Mouse (Mus musculus) monocyte, adult 5-6 weeks (primary cell): ENCODE measurements around the gene Sp7. TPM values are rescaled to one million over a fixed set of nuclear protein-coding genes. Genes with fewer than 3 reads are reported as not detected.

Experiments used
- ATAC-seq: fragments of 153-309, 156-312 bp; replicated peaks from 2 replicates; pipeline ENCODE4 v1.8.0; 2017; ENCODE audit warnings: mild to moderate bottlenecking; ENCODE audit not compliant: low TSS enrichment, insufficient number of reproducible peaks, severe bottlenecking, poor library complexity, low FRiP score
- total RNA-seq: library from RNA; stranded (forward); fragments of 200-1000, 200-491, 200-594 nt; gene quantifications from 3 replicates; pipeline ENCODE4 v1.2.3, GENCODE M21; 2017

The Sp7 gene
- not detected in 3 replicates for total RNA-seq

DNA sequence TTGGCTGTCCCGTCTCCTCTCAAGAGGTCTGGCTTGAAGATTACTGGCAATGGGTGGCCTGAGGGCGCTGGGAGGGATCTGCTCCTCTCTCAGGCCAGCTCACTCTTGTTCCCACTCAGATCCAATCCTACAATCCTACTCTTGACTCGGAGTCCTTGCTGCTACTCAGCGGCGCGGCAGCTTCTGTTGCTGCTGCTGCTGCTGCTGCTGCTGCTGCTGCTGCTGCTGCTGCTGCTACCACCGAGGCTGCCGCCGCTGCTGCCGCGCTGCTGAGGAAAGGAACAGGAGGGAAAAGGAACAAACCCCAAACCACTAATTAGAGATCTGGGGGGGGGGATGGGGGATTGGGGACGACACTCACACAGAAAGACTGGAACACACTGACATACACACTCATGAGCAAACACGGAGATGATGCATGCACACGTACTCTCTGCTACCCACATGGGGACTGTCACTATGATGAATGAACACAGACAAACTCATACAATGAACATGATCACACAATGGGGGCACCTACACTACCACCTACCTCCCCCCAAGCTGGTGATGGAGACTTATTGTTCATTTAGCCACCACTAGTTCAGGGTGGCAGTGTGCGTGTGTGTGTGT lies at the start of gene Sp7:
Gene Sp7, minus strand, starts transcription at position 450 of the 612 bp plus-strand sequence.
- ATAC-seq: no peak

GRCm38 (mm10) chr15:102413687-102414086 lies 46.7 kb upstream of the Sp7 start:
- no peak for ATAC-seq

DNA sequence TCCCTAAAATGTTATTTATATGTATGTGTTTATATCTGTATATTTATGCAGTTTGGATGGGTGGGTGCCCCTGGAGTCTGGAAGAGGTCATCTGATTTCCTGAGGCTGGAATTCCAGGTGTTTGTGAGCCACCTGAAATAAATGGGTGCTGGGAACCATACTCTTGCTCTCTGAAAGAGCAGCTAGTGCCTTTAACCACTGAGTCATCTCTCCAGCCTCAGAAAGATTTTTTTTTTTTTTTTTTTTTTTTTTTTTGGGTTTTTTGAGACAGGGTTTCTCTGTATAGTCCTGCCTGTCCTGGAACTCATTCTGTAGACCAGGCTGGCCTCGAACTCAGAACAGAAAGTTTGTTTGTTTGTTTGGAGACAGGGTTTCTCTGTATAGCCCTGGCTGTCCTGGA lies 44.1 kb upstream of the Sp7 start:
- ATAC-seq: no peak

DNA sequence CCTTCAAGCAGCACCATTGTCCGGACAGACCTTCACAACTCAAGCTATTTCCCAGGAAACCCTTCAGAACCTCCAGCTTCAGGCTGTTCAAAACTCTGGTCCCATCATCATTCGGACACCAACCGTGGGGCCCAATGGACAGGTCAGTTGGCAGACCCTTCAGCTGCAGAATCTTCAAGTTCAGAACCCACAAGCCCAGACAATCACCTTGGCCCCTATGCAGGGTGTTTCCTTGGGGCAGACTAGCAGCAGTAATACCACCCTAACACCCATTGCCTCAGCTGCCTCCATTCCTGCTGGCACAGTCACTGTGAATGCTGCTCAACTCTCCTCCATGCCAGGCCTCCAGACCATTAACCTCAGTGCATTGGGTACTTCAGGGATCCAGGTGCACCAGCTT lies 42.3 kb upstream of the Sp7 start:
- ATAC-seq: no peak

DNA sequence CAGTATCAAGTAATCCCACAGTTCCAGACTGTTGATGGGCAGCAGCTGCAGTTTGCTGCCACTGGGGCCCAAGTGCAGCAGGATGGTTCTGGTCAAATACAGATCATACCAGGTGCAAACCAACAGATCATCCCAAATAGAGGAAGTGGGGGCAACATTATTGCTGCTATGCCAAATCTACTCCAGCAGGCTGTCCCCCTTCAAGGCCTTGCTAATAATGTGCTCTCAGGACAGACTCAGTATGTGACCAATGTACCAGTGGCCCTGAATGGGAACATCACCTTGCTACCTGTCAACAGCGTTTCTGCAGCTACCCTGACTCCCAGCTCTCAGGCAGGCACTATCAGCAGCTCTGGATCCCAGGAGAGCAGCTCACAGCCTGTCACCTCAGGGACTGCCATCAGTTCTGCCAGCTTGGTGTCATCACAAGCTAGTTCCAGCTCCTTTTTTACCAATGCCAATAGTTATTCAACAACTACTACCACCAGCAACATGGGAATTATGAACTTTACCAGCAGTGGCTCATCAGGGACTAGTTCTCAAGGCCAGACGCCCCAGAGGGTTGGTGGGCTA lies 41.7 kb upstream of the Sp7 start:
- no peak for ATAC-seq

DNA sequence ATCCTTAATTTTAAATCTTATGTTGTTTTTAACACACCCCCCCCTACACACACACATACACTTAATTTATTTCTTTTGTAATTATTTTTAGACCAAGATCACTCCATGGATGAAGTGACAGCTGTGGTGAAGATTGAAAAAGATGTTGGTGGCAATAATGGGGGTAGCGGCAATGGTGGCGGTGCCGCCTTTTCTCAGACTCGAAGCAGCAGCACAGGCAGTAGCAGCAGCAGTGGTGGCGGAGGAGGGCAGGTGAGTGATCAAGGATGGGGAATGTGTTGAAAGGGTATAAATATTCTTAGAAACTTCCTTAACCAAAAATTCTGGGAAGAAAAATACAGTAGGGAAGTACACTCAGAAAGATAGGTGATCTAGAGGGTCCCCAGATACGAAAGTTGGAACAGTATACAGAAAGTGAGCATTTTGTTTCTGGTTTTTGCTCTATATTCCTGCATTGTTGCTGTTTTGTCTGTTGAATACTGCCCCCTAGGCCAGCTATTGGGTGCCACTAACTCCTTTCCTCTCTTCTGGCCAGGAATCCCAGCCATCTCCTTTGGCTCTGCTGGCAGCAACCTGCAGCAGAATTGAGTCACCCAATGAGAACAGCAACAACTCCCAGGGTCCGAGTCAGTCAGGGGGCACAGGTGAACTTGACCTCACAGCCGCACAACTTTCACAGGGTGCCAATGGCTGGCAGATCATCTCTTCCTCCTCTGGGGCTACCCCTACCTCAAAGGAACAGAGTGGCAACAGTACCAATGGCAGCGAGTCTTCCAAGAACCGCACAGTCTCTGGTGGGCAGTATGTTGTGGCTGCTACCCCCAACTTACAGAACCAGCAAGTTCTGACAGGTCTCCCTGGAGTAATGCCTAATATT lies 40.9 kb upstream of the Sp7 start:
- ATAC-seq: no peak

DNA sequence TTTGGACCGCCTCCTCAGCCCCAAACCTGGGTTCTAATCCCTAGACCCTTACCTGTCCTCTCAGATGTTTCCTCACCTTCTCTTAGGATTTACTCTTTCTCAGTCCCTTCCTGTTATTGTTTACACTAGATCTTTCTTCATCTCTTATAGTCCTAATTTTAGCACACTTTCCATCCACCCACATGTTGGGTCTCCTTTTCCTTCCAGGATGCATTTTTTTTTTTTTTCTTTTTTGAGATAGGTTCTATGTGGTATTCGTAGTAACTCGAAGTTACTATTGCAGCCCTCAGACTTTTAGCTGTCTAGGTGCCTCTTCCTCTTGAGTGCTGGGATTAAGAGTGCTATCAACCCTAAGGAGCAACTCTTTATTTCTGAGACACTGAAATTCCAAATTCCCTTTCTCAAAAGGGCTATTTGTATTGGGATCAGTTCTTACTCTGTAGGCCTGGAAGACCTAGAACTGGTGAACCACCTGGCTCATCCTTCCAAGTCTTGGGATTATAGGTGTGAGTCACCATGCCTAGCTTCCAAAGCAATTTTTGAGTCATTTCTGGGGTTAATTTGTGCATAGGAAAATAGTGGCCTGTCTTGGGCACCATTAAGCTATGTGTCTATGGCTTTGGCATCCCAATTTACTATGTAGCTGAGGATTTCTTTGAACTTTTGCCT lies 40.1 kb upstream of the Sp7 start:
- ATAC-seq: no peak

GRCm38 (mm10) chr15:102406196-102406911 lies 39.4 kb upstream of the Sp7 start:
- ATAC-seq: no peak

DNA sequence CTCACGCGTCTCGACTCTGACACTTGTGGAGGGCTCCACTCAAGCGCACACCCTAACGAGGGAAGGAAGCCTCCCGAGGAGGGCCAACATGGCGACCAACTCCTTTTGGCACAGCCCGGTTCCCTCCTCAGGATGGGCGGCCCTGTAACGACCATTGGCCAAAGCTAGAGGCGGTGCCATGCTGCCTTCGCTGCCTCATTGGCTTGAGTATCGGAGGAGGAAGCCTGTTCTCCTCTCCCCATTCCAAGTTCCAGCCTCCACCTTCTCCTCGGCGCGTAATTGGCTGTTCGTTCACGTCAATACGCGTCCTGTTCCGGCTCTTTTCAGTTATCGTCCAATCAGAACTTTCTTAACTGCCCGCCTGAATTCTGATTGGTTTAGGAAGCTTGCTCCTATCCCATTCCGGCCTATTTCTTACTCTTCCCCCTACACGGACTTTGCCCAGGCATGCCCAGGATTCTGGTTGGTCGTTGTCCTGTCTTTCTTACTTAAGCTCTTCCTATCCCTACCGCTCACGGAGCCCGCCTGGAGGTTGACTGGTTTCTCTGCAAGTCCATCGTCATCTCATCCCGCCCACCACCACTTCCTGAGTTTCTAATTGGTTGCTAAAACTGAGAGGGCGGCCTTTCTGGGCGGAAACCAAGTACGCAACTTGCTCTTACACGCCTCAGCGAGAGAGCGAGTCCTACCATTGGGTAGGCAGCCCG lies 38.7 kb upstream of the Sp7 start, which contains the start of gene Sp1:
Gene Sp1, plus strand, starts transcription at position 655 of the 707 bp plus-strand sequence.
- peak; percentile 87 for ATAC-seq

- ATAC-seq: no peak; the same call in 1 of the 2 replicates
These were observed 37.9 kb upstream of the Sp7 start for GRCm38 (mm10) chr15:102404608-102405488.

DNA sequence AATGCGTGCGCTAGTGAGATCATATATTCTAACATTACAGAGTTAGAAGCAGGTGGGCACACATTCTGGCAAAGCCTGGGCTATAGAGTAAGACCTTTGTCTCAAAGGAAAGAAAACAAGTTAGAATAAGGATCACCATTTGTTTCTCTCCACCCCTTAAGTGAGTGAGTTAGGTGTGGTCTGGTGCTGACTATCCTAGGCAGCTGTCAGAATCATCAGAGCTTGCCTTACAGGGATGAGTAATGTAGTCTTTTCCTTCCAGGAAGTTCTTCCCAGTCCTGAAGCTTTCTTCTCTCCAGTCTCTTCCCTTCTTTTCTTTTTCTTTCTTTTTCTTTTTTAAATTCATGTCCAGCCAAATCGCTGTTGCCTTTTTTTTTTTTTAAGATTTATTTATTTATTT lies 35.2 kb upstream of the Sp7 start:
- no peak for ATAC-seq

GRCm38 (mm10) chr15:102401278-102401677 lies 34.3 kb upstream of the Sp7 start:
- no peak for ATAC-seq

GRCm38 (mm10) chr15:102400476-102401045 lies 33.6 kb upstream of the Sp7 start:
- ATAC-seq: no peak

- ATAC-seq: peak; percentile 91
These were observed 32.5 kb upstream of the Sp7 start for GRCm38 (mm10) chr15:102399229-102400221.

- no peak for ATAC-seq
These were observed 31.6 kb upstream of the Sp7 start for GRCm38 (mm10) chr15:102398629-102399028.

DNA sequence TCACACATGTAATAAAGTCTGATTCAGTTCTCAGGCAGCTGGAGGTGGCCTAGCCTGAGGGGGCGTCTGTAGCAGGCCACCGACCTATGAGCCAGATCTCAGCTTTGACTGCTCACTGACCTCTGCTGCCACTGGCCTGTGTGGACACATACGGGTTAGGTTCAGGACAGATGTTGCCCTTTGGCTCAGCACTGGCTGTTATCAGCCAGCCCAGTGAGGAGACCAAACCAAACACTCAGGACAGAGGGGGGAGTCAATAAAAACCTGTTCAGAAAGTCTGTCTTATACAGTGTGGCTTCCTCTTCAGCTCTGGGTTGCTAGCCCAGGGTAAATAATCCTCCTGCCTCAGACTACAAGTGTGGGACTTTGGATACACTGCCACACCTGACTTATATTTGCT lies 28.1 kb upstream of the Sp7 start:
- no peak for ATAC-seq
